Mouse (Mus musculus): ENCODE measurements around the gene Slc33a1. TPM values are rescaled to one million over a fixed set of nuclear protein-coding genes. Genes with fewer than 3 reads are reported as not detected.

Slc33a1 gene
- polyA plus RNA-seq, 1 experiment from 2014 or later, result 77.9 TPM

DNA sequence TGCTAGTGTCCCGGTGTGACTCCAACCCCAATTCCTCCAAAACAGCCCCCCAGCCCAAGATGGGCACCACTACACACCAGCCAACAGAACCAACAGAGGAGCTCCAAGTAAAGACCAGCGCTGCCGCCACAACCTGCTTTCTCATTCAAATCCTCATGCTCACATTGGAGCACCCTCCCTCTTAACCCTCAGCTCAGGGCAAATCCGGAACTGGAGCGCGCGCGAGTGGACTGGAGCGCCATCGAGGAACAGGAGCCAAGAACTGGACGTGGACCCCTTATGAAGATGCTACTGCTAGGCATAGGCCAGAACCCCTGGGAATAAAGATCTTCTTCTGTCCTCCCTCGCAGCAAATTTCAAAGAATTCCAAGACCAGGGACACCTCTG, 65.3 kb downstream of the Slc33a1 start, which contains the start of gene Plch1:
Plch1 (minus strand) TSS at position 164 of the 387 bp plus-strand sequence.
- peak; percentile 83 for ATAC-seq
- no peak for DNase-seq (ENCODE audit: low read depth, low spot score)
- no peak for TF ChIP-seq CTCF (IDR thresholded peaks at IDR 0.05)
- ChIA-PET CTCF (interaction anchor here (1.2 to 2.2 kb wide), 6 partner anchors 9 to 330 kb away, joined by 4 to 14 read pairs (median 6); partner anchors contain the start of gene E130311K13Rik), POLR2A (no interaction called here)
- no peaks in the 10 kb centered on the region for H3K27me3 ChIP-seq
- in situ Hi-C loops (cut with MboI; ENCODE audit: low pct_unique_long_range_greater_than_20kb), result loop anchor here (25.0 kb wide), 1 partner anchor 587 kb away; no protein-coding TSS in a partner anchor

GRCm38 (mm10) chr3:63898581-63899308, 65.8 kb downstream of the Slc33a1 start:
- in situ Hi-C loops (cut with MboI; ENCODE audit: low pct_unique_long_range_greater_than_20kb), result loop anchor here (25.0 kb wide), 1 partner anchor 586 kb away; no protein-coding TSS in a partner anchor
- TF ChIP-seq CTCF (IDR thresholded peaks at IDR 0.05), result no peak
- H3K27me3 ChIP-seq, result no peaks in the 10 kb centered on the region
- ChIA-PET CTCF (interaction anchor here (1.2 to 2.2 kb wide), 7 partner anchors 9 to 343 kb away, joined by 4 to 14 read pairs (median 5); partner anchors contain the start of gene E130311K13Rik), POLR2A (interaction anchor here (0.7 to 1.4 kb wide), 2 partner anchors 8 to 15 kb away, joined by 3 read pairs; no protein-coding TSS in a partner anchor)
- ATAC-seq (peak; percentile 82), DNase-seq (ENCODE audit: low read depth, low spot score) (peak; percentile 73)

- TF ChIP-seq CTCF (IDR thresholded peaks at IDR 0.05), result no peak
- POLR2A ChIA-PET, result interaction anchor here (0.6 to 1.4 kb wide), 2 partner anchors 10 to 334 kb away, joined by 3 to 4 read pairs; no protein-coding TSS in a partner anchor
- CTCF ChIA-PET, result interaction anchor here (0.9 to 2.2 kb wide), 7 partner anchors 9 to 341 kb away, joined by 3 to 14 read pairs (median 5); no protein-coding TSS in a partner anchor
- in situ Hi-C loops (cut with MboI; ENCODE audit: low pct_unique_long_range_greater_than_20kb), result loop anchor here (25.0 kb wide), 1 partner anchor 585 kb away; no protein-coding TSS in a partner anchor
- ATAC-seq (no peak), DNase-seq (ENCODE audit: low read depth, low spot score) (no peak)
- no peaks in the 10 kb centered on the region for H3K27me3 ChIP-seq
These were observed 67.4 kb downstream of the Slc33a1 start for GRCm38 (mm10) chr3:63897177-63897576.

- ChIA-PET POLR2A (interaction anchor here (0.6 kb wide), 1 partner anchor 34 kb away, joined by 4 read pairs; no protein-coding TSS in a partner anchor), CTCF (interaction anchor here (0.8 to 1.9 kb wide), 5 partner anchors 8 to 27 kb away, joined by 3 to 4 read pairs (median 4); no protein-coding TSS in a partner anchor)
- no peak for DNase-seq (ENCODE audit: low read depth, low spot score)
- no peaks in the 10 kb centered on the region for H3K27me3 ChIP-seq
- in situ Hi-C loops (cut with MboI; ENCODE audit: low pct_unique_long_range_greater_than_20kb), result loop anchor here (25.0 kb wide), 1 partner anchor 584 kb away; no protein-coding TSS in a partner anchor
- no peak for ATAC-seq
- TF ChIP-seq CTCF (IDR thresholded peaks at IDR 0.05), result no peak
These were observed 68.3 kb downstream of the Slc33a1 start for GRCm38 (mm10) chr3:63896303-63896702.

DNA sequence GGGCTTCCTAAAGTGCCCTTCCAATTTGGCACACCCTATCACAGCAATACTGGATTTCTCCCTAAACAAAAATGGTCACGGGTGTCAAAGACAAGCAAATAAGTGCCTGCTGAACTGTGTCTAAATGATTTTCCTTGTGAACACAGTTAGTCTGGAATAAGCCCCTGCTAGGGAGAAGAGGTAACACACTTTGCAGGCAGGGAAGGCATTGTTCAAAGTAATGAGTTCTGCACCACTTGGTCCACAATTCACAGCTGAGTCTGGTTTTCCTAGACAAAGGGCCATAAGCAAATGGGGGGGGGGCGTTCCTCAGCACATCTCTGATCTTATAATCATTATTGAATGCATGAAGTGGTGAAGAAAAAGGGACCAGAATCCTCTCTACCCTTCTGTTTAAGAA, 68.8 kb downstream of the Slc33a1 start:
- no peak for DNase-seq (ENCODE audit: low read depth, low spot score)
- in situ Hi-C loops (cut with MboI; ENCODE audit: low pct_unique_long_range_greater_than_20kb), result loop anchor here (25.0 kb wide), 1 partner anchor 583 kb away; no protein-coding TSS in a partner anchor
- TF ChIP-seq CTCF (IDR thresholded peaks at IDR 0.05), result no peak
- ChIA-PET POLR2A (interaction anchor here (0.6 kb wide), 1 partner anchor 35 kb away, joined by 4 read pairs; no protein-coding TSS in a partner anchor), CTCF (interaction anchor here (0.8 to 1.9 kb wide), 5 partner anchors 8 to 27 kb away, joined by 3 to 4 read pairs (median 4); no protein-coding TSS in a partner anchor)
- ATAC-seq, result no peak
- H3K27me3 ChIP-seq, result no peaks in the 10 kb centered on the region

DNA sequence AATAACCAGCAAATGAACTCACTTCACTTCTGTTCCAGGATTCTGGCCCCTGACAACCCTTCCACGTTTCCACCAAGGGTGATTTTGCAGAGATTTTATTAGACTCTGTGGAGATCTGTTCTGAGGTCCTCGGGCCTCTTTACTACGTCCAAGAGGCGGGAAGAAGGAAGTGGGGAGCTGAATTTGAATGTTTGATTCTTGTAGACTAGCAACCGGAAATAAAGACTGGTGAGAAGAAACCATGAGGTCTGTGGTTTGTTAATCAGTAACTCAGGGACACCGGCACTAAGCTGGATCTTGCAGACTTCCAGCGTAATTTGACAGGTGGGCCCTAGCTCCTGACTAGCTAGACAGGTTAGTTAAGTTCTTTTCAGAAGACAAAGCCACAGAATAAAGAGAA, 70.9 kb downstream of the Slc33a1 start:
- in situ Hi-C loops (cut with MboI; ENCODE audit: low pct_unique_long_range_greater_than_20kb), result loop anchor here (25.0 kb wide), 1 partner anchor 581 kb away; no protein-coding TSS in a partner anchor
- H3K27me3 ChIP-seq, result no peaks in the 10 kb centered on the region
- POLR2A ChIA-PET, result interaction anchor here (0.6 kb wide), 1 partner anchor 66 kb away, joined by 5 read pairs; no protein-coding TSS in a partner anchor
- peak; percentile 83 for ATAC-seq
- peak; percentile 77 for DNase-seq (ENCODE audit: low read depth, low spot score)
- CTCF ChIA-PET, result interaction anchor here (0.8 to 4.1 kb wide), 5 partner anchors 15 to 1369 kb away, joined by 3 to 27 read pairs (median 8); no protein-coding TSS in a partner anchor
- TF ChIP-seq CTCF (IDR thresholded peaks at IDR 0.05), result no peak

DNA sequence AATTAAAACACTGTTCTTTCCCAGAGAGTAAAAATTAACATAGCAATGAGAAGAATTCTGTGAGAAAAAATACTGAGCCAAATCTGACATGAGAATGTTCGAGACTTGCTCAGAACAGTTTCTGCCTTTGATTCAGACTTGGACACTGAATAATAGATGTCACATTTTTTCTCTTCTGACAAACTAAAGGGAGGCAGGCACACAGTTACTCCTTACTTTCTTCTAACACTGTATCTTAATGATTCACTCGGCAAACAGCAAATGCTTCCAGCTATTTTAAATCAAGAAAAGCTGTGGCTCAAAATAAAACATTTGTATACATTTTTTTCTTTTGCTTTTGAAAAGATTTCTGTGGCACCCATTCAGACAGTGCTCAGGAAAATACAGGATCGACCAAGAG, 72.4 kb downstream of the Slc33a1 start:
- in situ Hi-C loops (cut with MboI; ENCODE audit: low pct_unique_long_range_greater_than_20kb), result loop anchor here (25.0 kb wide), 1 partner anchor 580 kb away; no protein-coding TSS in a partner anchor
- ATAC-seq (no peak), DNase-seq (ENCODE audit: low read depth, low spot score) (no peak)
- ChIA-PET CTCF (interaction anchor here (0.8 to 4.1 kb wide), 7 partner anchors 8 to 296 kb away, joined by 3 to 27 read pairs (median 3); no protein-coding TSS in a partner anchor), POLR2A (interaction anchor here (0.7 to 1.3 kb wide), 3 partner anchors 12 to 172 kb away, joined by 3 to 5 read pairs (median 4); no protein-coding TSS in a partner anchor)
- H3K27me3 ChIP-seq, result no peaks in the 10 kb centered on the region
- TF ChIP-seq CTCF (IDR thresholded peaks at IDR 0.05), result no peak

Other genes starting within 250 kb of the Slc33a1 start
- gene Plch1, start 65.3 kb downstream of the Slc33a1 start, polyA plus RNA-seq (2021), result 18.4 TPM
- gene E130311K13Rik, start 35.3 kb downstream of the Slc33a1 start, polyA plus RNA-seq (2021), result 25.0 TPM
- gene Gmps, start 11.3 kb upstream of the Slc33a1 start, polyA plus RNA-seq (2021), result 48.6 TPM
- gene Vmn2r1, start 116.8 kb upstream of the Slc33a1 start, polyA plus RNA-seq (2021), result 0.08 TPM
- gene Vmn2r2, start 177.2 kb upstream of the Slc33a1 start, polyA plus RNA-seq (2021), result not detected